Mouse (Mus musculus): ENCODE measurements around the gene Dpf2.
A peak's percentile ranks its signal among the peaks of the same experiment; 100 is the strongest.

Gene Dpf2

DNA sequence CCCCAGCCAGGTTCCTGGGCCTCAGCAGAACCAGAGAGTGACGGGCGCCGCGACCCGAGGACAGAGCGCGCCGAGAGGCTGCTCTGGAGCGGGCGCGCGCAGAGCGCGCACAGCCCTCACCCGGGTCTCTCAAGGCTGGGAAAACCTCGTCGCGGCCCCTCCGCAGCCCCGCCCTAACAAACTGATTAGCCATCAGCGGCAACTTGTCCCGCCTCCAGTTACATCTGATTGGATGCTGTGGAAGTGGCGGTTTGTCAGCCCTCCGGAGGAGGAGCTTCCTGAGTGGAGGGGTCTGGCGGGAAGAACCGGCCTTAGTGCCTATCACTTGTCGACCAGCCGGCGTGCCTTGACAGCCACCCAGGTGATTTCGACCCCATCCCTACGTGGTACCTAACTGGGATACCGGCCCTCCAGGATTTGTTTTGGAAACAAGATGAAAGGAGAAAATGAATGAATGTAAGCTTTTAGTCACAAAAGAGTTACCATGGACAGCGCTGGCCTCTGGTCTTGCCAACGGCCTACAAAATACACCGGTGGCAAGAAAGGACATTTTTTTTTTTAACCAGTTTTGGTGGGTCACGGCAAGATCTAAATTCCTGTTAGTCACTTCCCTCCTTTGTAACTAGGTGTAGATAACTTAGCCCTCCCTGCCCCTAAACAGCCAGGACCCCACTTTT lies 18.7 kb downstream of the Dpf2 start, which contains the start of gene Tigd3:
TSS of gene Tigd3 (minus strand) at position 148 of the 677 bp plus-strand sequence.
- DNase-seq (ENCODE audit: extremely low read depth, low read depth): peak; percentile 86

DNA sequence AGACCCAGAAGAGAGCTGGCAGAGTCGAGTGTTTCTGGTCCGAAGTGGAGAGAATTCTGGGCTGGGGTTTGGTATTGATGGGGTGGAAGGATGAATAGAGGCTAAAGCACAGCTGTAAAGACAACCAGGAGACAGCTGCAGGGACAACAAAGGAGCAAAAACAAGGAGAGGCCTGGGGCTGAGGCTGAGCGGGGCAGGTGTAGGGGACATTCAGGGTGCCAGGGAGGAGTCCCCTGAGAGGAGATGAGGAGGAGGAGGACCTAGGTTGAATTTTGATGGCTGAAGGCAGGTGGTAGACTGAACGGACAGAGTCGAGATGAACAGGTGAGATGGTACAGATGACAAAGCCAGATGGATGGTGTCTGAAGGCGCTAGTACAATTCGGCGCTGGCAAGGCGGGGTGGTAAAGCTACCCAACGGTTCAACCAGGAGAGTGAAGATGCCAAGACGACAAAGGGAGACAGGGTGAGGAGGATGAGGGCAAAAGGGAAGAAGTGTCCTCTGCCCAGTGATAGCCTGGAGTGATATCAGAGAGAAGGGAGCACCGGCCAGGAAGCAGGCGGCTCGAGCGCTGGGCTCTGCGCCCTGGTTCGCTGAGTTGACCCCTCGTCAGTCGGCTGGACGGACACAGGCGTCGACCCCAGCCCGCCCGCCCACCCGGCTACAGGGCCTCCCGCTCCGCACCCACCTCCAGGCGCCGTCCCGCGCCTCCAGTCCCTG lies 19.4 kb downstream of the Dpf2 start:
- DNase-seq (ENCODE audit: extremely low read depth, low read depth): no peak

- no peak for DNase-seq (ENCODE audit: extremely low read depth, low read depth)
These were observed 20.1 kb downstream of the Dpf2 start for GRCm38 (mm10) chr19:5892735-5893134.

GRCm38 (mm10) chr19:5892262-5892661 lies 20.5 kb downstream of the Dpf2 start:
- DNase-seq (ENCODE audit: extremely low read depth, low read depth): no peak

GRCm38 (mm10) chr19:5891521-5892258 lies 21.1 kb downstream of the Dpf2 start:
- DNase-seq (ENCODE audit: extremely low read depth, low read depth): no peak

GRCm38 (mm10) chr19:5889211-5889610 lies 23.6 kb downstream of the Dpf2 start:
- DNase-seq (ENCODE audit: extremely low read depth, low read depth): no peak

GRCm38 (mm10) chr19:5887234-5887815 lies 25.5 kb downstream of the Dpf2 start:
- no peak for DNase-seq (ENCODE audit: extremely low read depth, low read depth)

DNA sequence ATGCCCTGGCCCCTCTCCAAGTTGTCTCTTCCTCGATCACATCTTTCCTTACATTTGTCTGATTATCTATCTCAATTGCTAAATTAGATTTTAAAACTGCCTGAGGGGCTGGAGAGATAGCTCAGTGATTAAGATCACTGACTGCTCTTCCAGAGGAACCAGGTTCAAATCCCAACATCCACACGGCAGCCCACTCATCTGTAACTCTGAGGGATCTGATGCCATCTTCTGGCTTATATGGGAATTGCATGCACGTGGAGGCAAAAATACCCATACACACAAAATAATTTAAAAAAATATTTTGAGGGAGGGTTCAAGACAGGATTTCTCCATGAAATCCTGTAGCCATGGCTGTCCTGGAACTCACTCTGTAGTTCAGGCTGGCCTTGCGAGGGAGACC lies 27.0 kb downstream of the Dpf2 start:
- no peak for DNase-seq (ENCODE audit: extremely low read depth, low read depth)

- DNase-seq (ENCODE audit: extremely low read depth, low read depth): peak; percentile 50
These were observed 28.9 kb downstream of the Dpf2 start for GRCm38 (mm10) chr19:5883935-5884334.

DNA sequence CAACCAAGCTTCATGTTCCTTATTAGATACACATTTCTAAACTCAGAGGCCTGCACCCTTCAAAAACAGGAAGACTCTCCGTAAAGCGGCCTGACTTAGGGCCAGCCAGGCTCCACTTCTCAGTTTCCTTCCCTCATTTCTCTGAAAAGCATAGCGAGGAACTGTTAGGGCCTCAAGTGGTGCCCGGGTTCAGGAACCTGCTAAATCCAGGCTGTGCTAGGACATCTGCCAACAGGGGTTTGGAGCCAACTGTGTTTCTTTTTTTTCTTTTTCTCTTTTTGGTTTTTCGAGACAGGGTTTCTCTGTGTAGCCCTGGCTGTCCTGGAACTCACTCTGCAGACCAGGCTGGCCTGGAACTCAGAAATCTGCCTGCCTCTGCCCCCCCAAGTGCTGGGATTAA lies 30.7 kb downstream of the Dpf2 start:
- DNase-seq (ENCODE audit: extremely low read depth, low read depth): peak; percentile 49

DNA sequence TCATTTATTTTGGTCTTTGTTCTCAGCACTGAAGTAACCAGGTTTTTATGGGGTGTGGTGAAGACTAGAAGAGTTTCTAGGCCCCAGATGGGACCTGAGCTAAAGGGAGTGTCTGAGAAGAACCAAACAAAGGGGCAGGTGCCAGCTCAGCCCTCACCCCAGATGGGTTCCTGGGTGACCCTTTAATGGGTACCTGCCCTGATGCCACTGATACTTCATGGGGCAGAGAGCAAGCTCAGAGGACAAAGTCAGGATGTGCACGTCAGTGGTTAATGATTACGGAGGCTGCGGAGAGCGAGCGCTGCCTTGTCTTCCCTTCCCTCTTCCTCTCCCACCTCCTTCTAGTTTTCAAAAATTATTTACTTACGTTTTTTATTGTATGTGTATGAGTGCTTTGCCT lies 31.7 kb downstream of the Dpf2 start:
- DNase-seq (ENCODE audit: extremely low read depth, low read depth): no peak

- DNase-seq (ENCODE audit: extremely low read depth, low read depth): no peak
These were observed 33.1 kb downstream of the Dpf2 start for GRCm38 (mm10) chr19:5879735-5880134.

DNA sequence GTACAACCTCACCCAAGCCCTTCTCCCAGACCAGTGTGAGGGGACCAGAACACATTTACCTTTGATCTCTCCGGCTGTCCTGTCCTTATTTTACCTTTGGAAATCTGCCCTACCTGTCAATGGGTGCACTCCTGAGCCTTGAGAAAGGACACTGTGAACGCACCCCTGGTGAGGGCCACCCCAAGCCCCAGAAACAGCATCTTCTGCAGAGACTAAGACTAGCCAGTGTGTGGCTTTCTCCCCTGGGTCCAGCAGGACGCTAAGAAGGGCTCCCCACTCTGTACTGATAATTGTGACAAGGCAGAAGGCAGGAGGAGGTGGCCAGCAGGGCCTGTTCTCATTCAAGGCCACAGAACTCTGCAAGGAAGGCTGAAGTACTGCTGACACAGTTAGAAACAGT lies 33.9 kb downstream of the Dpf2 start:
- no peak for DNase-seq (ENCODE audit: extremely low read depth, low read depth)

- no peak for DNase-seq (ENCODE audit: extremely low read depth, low read depth)
These were observed 34.5 kb downstream of the Dpf2 start for GRCm38 (mm10) chr19:5878362-5878722.

DNA sequence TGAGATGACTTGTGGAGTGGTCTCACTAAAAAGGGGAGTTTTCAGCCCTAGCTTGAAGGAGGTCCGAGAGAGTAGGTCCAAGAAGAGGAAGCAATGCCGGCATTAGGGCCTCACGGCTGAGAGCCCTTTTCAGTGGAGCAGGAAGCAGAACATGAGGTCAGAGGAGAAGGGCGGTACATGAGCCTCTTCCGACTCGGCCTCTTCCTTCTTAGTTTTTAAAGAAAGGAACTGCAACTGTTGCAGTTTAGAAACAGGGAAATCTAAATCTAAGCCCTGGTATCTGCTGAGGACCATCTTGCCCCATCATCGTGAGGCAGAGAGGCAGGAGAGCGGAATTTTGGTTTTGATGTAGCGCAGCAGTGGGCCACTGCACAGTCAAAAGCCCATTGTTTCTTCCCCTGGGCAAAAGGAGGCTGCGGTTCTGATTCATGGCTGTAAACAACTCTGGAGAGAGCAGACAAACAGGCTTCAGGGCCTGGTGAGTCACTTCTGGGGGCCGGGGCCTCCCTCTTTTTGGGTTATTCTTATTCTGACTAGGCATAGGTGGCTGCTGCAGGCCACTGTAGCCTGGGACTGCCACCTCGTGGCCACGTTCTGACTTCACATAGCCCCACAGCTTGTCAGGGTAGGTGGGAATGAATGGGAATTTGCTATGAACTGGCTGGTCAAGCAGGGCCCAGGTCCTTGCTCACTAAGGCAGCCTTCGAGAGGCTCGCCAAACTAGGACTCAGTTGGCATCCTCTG lies 35.0 kb downstream of the Dpf2 start, which contains the start of gene Slc25a45:
TSS of gene Slc25a45 (plus strand) at position 191 of the 744 bp plus-strand sequence.
- DNase-seq (ENCODE audit: extremely low read depth, low read depth): peak; percentile 52

- DNase-seq (ENCODE audit: extremely low read depth, low read depth): peak; percentile 92
These were observed 37.8 kb downstream of the Dpf2 start, which contains the start of gene Frmd8 for GRCm38 (mm10) chr19:5874969-5875480. Gene Frmd8, minus strand, starts transcription at chr19:5875274.

GRCm38 (mm10) chr19:5874391-5874968 lies 38.3 kb downstream of the Dpf2 start:
- DNase-seq (ENCODE audit: extremely low read depth, low read depth): no peak

- DNase-seq (ENCODE audit: extremely low read depth, low read depth): no peak
These were observed 39.8 kb downstream of the Dpf2 start for GRCm38 (mm10) chr19:5872931-5873556.

- no peak for DNase-seq (ENCODE audit: extremely low read depth, low read depth)
These were observed 40.3 kb downstream of the Dpf2 start for GRCm38 (mm10) chr19:5872528-5872927.

GRCm38 (mm10) chr19:5871683-5872082 lies 41.1 kb downstream of the Dpf2 start:
- DNase-seq (ENCODE audit: extremely low read depth, low read depth): no peak

Measured in MEL-GATA-1-ER (cell line).